Mouse (Mus musculus): ENCODE data around the gene Wdr5b. TPM values are rescaled to one million over a fixed set of nuclear protein-coding genes. Genes with fewer than 3 reads are reported as not detected.

The Wdr5b gene
- total and polyA plus RNA-seq, 2 experiments from 2014 or later: 6.8 to 12.2 TPM

GRCm38 (mm10) chr16:36069819-36070575, 29.0 kb downstream of the Wdr5b start:
- H3K4me1 ChIP-seq (ENCODE audit: insufficient read depth): peaks cover 16% of the 10 kb centered on the region
- no peak overlapping the region for H3K27ac ChIP-seq (ENCODE audit: low read depth, low read length)
- DNase-seq: no peak
- H3K9me3 ChIP-seq (ENCODE audit: low read length): no peaks in the 10 kb centered on the region
- 33% methylated on average over 9 of the region's 9 CpGs for WGBS
- peak; percentile 49 for TF ChIP-seq CTCF (IDR thresholded peaks at IDR 0.05; ENCODE audit: low read depth)
- H3K36me3 ChIP-seq (ENCODE audit: insufficient read depth): no peaks in the 10 kb centered on the region
- no peak for ATAC-seq
- peak overlapping the region; percentile 71; the same call in 1 of the 2 replicates for H3K4me3 ChIP-seq (ENCODE audit: low read depth, low read length)
- peak overlapping the region; percentile 79 for H3K4me2 ChIP-seq (ENCODE audit: low read depth)
- no peak overlapping the region for H3K9ac ChIP-seq
- H3K27me3 ChIP-seq (ENCODE audit: insufficient read depth, low read length): no peaks in the 10 kb centered on the region

- no peaks in the 10 kb centered on the region for H3K36me3 ChIP-seq (ENCODE audit: insufficient read depth)
- H3K4me1 ChIP-seq (ENCODE audit: insufficient read depth): peaks cover 16% of the 10 kb centered on the region
- ATAC-seq (peak; percentile 58; the same call in 1 of the 2 replicates), DNase-seq (no peak)
- WGBS: 0% methylated on average over 16 of the region's 16 CpGs
- H3K27ac ChIP-seq (ENCODE audit: low read depth, low read length): peak overlapping the region; percentile 96
- TF ChIP-seq CTCF (IDR thresholded peaks at IDR 0.05; ENCODE audit: low read depth): no peak
- peak overlapping the region; percentile 71 for H3K4me3 ChIP-seq (ENCODE audit: low read depth, low read length)
- no peaks in the 10 kb centered on the region for H3K27me3 ChIP-seq (ENCODE audit: insufficient read depth, low read length)
- H3K9me3 ChIP-seq (ENCODE audit: low read length): no peaks in the 10 kb centered on the region
- peak overlapping the region; percentile 79 for H3K4me2 ChIP-seq (ENCODE audit: low read depth)
- H3K9ac ChIP-seq: peak overlapping the region; percentile 83
These were observed 30.1 kb downstream of the Wdr5b start for GRCm38 (mm10) chr16:36071071-36071449.

GRCm38 (mm10) chr16:36071450-36072379, 30.7 kb downstream of the Wdr5b start, which contains the start of the genes Fam162a and Ccdc58:
Gene Fam162a, minus strand, starts transcription at chr16:36071594.
Gene Ccdc58, plus strand, starts transcription at chr16:36071685.
- Histone ChIP-seq H3K4me1 (ENCODE audit: insufficient read depth) (peaks cover 16% of the 10 kb centered on the region), H3K9me3 (ENCODE audit: low read length) (no peaks in the 10 kb centered on the region), H3K36me3 (ENCODE audit: insufficient read depth) (no peaks in the 10 kb centered on the region), H3K4me3 (ENCODE audit: low read depth, low read length) (peak within 1 kb of the TSS; percentile 71), H3K9ac (peak within 1 kb of the TSS; percentile 83), H3K27ac (ENCODE audit: low read depth, low read length) (peak within 1 kb of the TSS; percentile 96), H3K27me3 (ENCODE audit: insufficient read depth, low read length) (no peaks in the 10 kb centered on the region), H3K4me2 (ENCODE audit: low read depth) (peak within 1 kb of the TSS; percentile 79)
- WGBS: 2% methylated on average over 72 of the region's 81 CpGs
- DNase-seq: peak; percentile 95
- TF ChIP-seq CTCF (IDR thresholded peaks at IDR 0.05; ENCODE audit: low read depth): peak; percentile 3; the same call in 1 of the 2 replicates
- ATAC-seq: peak; percentile 97

- Histone ChIP-seq H3K4me1 (ENCODE audit: insufficient read depth) (peaks cover 16% of the 10 kb centered on the region), H3K9me3 (ENCODE audit: low read length) (no peaks in the 10 kb centered on the region), H3K4me3 (ENCODE audit: low read depth, low read length) (peak overlapping the region; percentile 71), H3K4me2 (ENCODE audit: low read depth) (peak overlapping the region; percentile 79), H3K27me3 (ENCODE audit: insufficient read depth, low read length) (no peaks in the 10 kb centered on the region), H3K27ac (ENCODE audit: low read depth, low read length) (peak overlapping the region; percentile 96; the same call in 1 of the 2 replicates), H3K36me3 (ENCODE audit: insufficient read depth) (no peaks in the 10 kb centered on the region), H3K9ac (peak overlapping the region; percentile 83)
- ATAC-seq: no peak
- TF ChIP-seq CTCF (IDR thresholded peaks at IDR 0.05; ENCODE audit: low read depth): no peak
- DNase-seq: no peak
- 32% methylated on average over 8 of the region's 8 CpGs for WGBS
These were observed 31.5 kb downstream of the Wdr5b start for GRCm38 (mm10) chr16:36072410-36073011.

- Histone ChIP-seq H3K9me3 (ENCODE audit: low read length) (no peaks in the 10 kb centered on the region), H3K27me3 (ENCODE audit: insufficient read depth, low read length) (no peaks in the 10 kb centered on the region), H3K4me3 (ENCODE audit: low read depth, low read length) (no peak overlapping the region), H3K4me1 (ENCODE audit: insufficient read depth) (peaks cover 11% of the 10 kb centered on the region), H3K36me3 (ENCODE audit: insufficient read depth) (no peaks in the 10 kb centered on the region; the same call in 1 of the 2 replicates), H3K27ac (ENCODE audit: low read depth, low read length) (no peak overlapping the region), H3K4me2 (ENCODE audit: low read depth) (no peak overlapping the region), H3K9ac (no peak overlapping the region)
- 89% methylated on average over 3 of the region's 3 CpGs for WGBS
- DNase-seq (no peak), ATAC-seq (no peak)
- TF ChIP-seq CTCF (IDR thresholded peaks at IDR 0.05; ENCODE audit: low read depth): no peak
These were observed 33.8 kb downstream of the Wdr5b start for GRCm38 (mm10) chr16:36074772-36075171.

GRCm38 (mm10) chr16:36079916-36080315, 38.9 kb downstream of the Wdr5b start:
- no peak overlapping the region for H3K9ac ChIP-seq
- TF ChIP-seq CTCF (IDR thresholded peaks at IDR 0.05; ENCODE audit: low read depth): no peak
- H3K9me3 ChIP-seq (ENCODE audit: low read length): no peaks in the 10 kb centered on the region
- 99% methylated on average over 3 of the region's 3 CpGs for WGBS
- DNase-seq: no peak
- ATAC-seq: no peak
- no peak overlapping the region for H3K4me3 ChIP-seq (ENCODE audit: low read depth, low read length)
- no peaks in the 10 kb centered on the region for H3K27me3 ChIP-seq (ENCODE audit: insufficient read depth, low read length)
- H3K36me3 ChIP-seq (ENCODE audit: insufficient read depth): peaks cover 6% of the 10 kb centered on the region; the same call in 1 of the 2 replicates
- no peak overlapping the region for H3K27ac ChIP-seq (ENCODE audit: low read depth, low read length)
- no peak overlapping the region for H3K4me2 ChIP-seq (ENCODE audit: low read depth)
- H3K4me1 ChIP-seq (ENCODE audit: insufficient read depth): no peaks in the 10 kb centered on the region
